11 mouse cellular contexts compared by ENCODE assay signal in genomic region chr10:3810476-3811273, GRCm38 (mm10).
DNase-seq lines count a peak whose midpoint lies in the region; ATAC-seq and TF ChIP-seq lines count a peak whose summit lies in the region.
"Had no signal": no experiment of that assay in that cellular context is flagged by ENCODE, and none has a peak within 500 bp of the region (broad histone marks: within the 10 kb centered on the region; RNA-seq: fewer than 3 reads in every experiment).

No protein-coding gene starts in this region.

- TF ChIP-seq EP300 in liver, postnatal 0 days (IDR thresholded peaks at IDR 0.05; ENCODE audit: low read depth), result no peak

- WGBS in embryonic facial prominence, embryonic 14.5 days, result 56% methylated on average over 10 of the region's 10 CpGs
- WGBS in embryonic facial prominence, embryonic 10.5 days, result 80% methylated on average over 10 of the region's 10 CpGs
- 46% methylated on average over 10 of the region's 10 CpGs for WGBS in liver, postnatal 0 days (ENCODE audit: insufficient replicate concordance)
- WGBS in forebrain, embryonic 13.5 days, result 64% methylated on average over 10 of the region's 10 CpGs

- TF ChIP-seq CTCF in liver, postnatal 0 days (IDR thresholded peaks at IDR 0.05; ENCODE audit: low read depth), result no peak

- peaks cover 17% of the 10 kb centered on the region for H3K4me1 ChIP-seq in embryonic facial prominence, embryonic 14.5 days (ENCODE audit: control insufficient read depth, insufficient read depth, low read length)
- H3K4me1 ChIP-seq in embryonic facial prominence, embryonic 10.5 days, result peaks cover 20% of the 10 kb centered on the region
- H3K4me1 ChIP-seq in liver, postnatal 0 days (ENCODE audit: insufficient read depth), result no peaks in the 10 kb centered on the region
- H3K4me1 ChIP-seq in forebrain, embryonic 13.5 days, result no peaks in the 10 kb centered on the region
- H3K4me1 ChIP-seq: hindbrain, embryonic 15.5 days had no signal

- no peak overlapping the region for H3K4me2 ChIP-seq in embryonic facial prominence, embryonic 14.5 days (ENCODE audit: low read depth, low read length)
- no peak overlapping the region for H3K4me2 ChIP-seq in liver, postnatal 0 days (ENCODE audit: low read depth, low read length)
- H3K4me2 ChIP-seq in forebrain, embryonic 13.5 days, result no peak overlapping the region
- H3K4me2 ChIP-seq: embryonic facial prominence, embryonic 13.5 days; hindbrain, embryonic 15.5 days had no signal

- no peaks in the 10 kb centered on the region for H3K36me3 ChIP-seq in embryonic facial prominence, embryonic 14.5 days (ENCODE audit: control insufficient read depth, insufficient read depth, low read length)
- H3K36me3 ChIP-seq in embryonic facial prominence, embryonic 10.5 days (replicated peaks), result no peaks in the 10 kb centered on the region
- H3K36me3 ChIP-seq in liver, postnatal 0 days (replicated peaks; ENCODE audit: insufficient read depth, low read length), result no peaks in the 10 kb centered on the region
- H3K36me3 ChIP-seq in forebrain, embryonic 13.5 days (ENCODE audit: poor library complexity, severe bottlenecking), result no peaks in the 10 kb centered on the region
- H3K36me3 ChIP-seq: embryonic facial prominence, embryonic 13.5 days; hindbrain, embryonic 15.5 days had no signal

- peak; percentile 30; the same call in 1 of the 2 replicates for ATAC-seq in embryonic facial prominence, embryonic 14.5 days (ENCODE audit: low read depth)
- ATAC-seq in liver, postnatal 0 days, result peak; percentile 12; the same call in 1 of the 2 replicates
- ATAC-seq in forebrain, embryonic 13.5 days, result no peak

- H3K9ac ChIP-seq in embryonic facial prominence, embryonic 14.5 days (ENCODE audit: low read depth, low read length), result no peak overlapping the region
- H3K9ac ChIP-seq in liver, postnatal 0 days (replicated peaks), result no peak overlapping the region
- no peak overlapping the region for H3K9ac ChIP-seq in forebrain, embryonic 13.5 days
- H3K9ac ChIP-seq: embryonic facial prominence, embryonic 13.5 days; hindbrain, embryonic 15.5 days; liver, embryonic 14.5 days had no signal

- H3K27me3 ChIP-seq in embryonic facial prominence, embryonic 14.5 days (replicated peaks; ENCODE audit: control insufficient read depth, insufficient read depth, low read length), result no peaks in the 10 kb centered on the region
- H3K27me3 ChIP-seq in embryonic facial prominence, embryonic 10.5 days (replicated peaks; ENCODE audit: low read depth, poor library complexity, severe bottlenecking), result no peaks in the 10 kb centered on the region
- no peaks in the 10 kb centered on the region for H3K27me3 ChIP-seq in liver, postnatal 0 days (ENCODE audit: insufficient read depth, low read length)
- no peaks in the 10 kb centered on the region for H3K27me3 ChIP-seq in forebrain, embryonic 13.5 days
- H3K27me3 ChIP-seq: embryonic facial prominence, embryonic 13.5 days; hindbrain, embryonic 15.5 days had no signal

- H3K9me3 ChIP-seq in embryonic facial prominence, embryonic 14.5 days (ENCODE audit: control insufficient read depth, low read length), result no peaks in the 10 kb centered on the region
- H3K9me3 ChIP-seq in embryonic facial prominence, embryonic 10.5 days, result no peaks in the 10 kb centered on the region
- H3K9me3 ChIP-seq in liver, postnatal 0 days (ENCODE audit: low read length), result no peaks in the 10 kb centered on the region
- no peaks in the 10 kb centered on the region for H3K9me3 ChIP-seq in forebrain, embryonic 13.5 days (replicated peaks)
- H3K9me3 ChIP-seq: embryonic facial prominence, embryonic 13.5 days; hindbrain, embryonic 15.5 days had no signal

- H3K4me3 ChIP-seq in embryonic facial prominence, embryonic 14.5 days (ENCODE audit: low read depth, low read length), result no peak overlapping the region
- no peak overlapping the region for H3K4me3 ChIP-seq in embryonic facial prominence, embryonic 10.5 days
- no peak overlapping the region for H3K4me3 ChIP-seq in liver, postnatal 0 days (ENCODE audit: low read depth, low read length)
- no peak overlapping the region for H3K4me3 ChIP-seq in forebrain, embryonic 13.5 days
- H3K4me3 ChIP-seq: embryonic facial prominence, embryonic 13.5 days; hindbrain, embryonic 15.5 days had no signal

- intact Hi-C loops in heart, postnatal 14 days (cut with DNase I), result no loop called here

- no peak overlapping the region for H3K27ac ChIP-seq in embryonic facial prominence, embryonic 14.5 days (replicated peaks; ENCODE audit: low read depth, low read length)
- no peak overlapping the region for H3K27ac ChIP-seq in embryonic facial prominence, embryonic 10.5 days (replicated peaks)
- no peak overlapping the region for H3K27ac ChIP-seq in liver, postnatal 0 days (ENCODE audit: low read depth)
- no peak overlapping the region for H3K27ac ChIP-seq in forebrain, embryonic 13.5 days
- H3K27ac ChIP-seq: embryonic facial prominence, embryonic 13.5 days; hindbrain, embryonic 15.5 days; liver, embryonic 14.5 days had no signal

- DNase-seq in embryonic facial prominence, embryonic 14.5 days (ENCODE audit: low spot score), result no peak
- no peak for DNase-seq in embryonic facial prominence, embryonic 10.5 days (ENCODE audit: low spot score)
- DNase-seq in adrenal gland, postnatal 25 days, result peak; percentile 22
- peak; percentile 63 to 67 for DNase-seq in heart, postnatal 14 days
- no peak for DNase-seq in liver, postnatal 0 days
- DNase-seq in thymus, postnatal 25 days, result no peak
- no peak for DNase-seq in T-cell, adult 2 months (ENCODE audit: low spot score)

Comparison
In these comparisons a context has a peak if more than half of its experiments do, and no peak if none do; other contexts are left out.
1. DNase-seq: peak in adrenal gland, postnatal 25 days (single experiment) and heart, postnatal 14 days (2 of 2); none in embryonic facial prominence, embryonic 14.5 days (single experiment), embryonic facial prominence, embryonic 10.5 days (single experiment), liver, postnatal 0 days (single experiment), thymus, postnatal 25 days (single experiment) and T-cell, adult 2 months (single experiment).